Mouse (Mus musculus): Measurements from ENCODE around the gene Ndufa1.
"Not testable (repeated sequence)": the region's sequence is repeated elsewhere in the genome, so short reads cannot be mapped to it uniquely, and the experiment has no call there.

GRCm38 (mm10) chrX:37144498-37144897, 46.5 kb downstream of the Ndufa1 start:
- TF ChIP-seq CTCF, EP300 (IDR thresholded peaks at IDR 0.05; ENCODE audit: low read depth): not testable (repeated sequence)
